Mouse (Mus musculus) testis, adult 2 months (tissue): Measurements from ENCODE around the gene Npff. TPM values are rescaled to one million over a fixed set of nuclear protein-coding genes. Genes with fewer than 3 reads are reported as not detected.
A peak's percentile ranks its signal among the peaks of the same experiment; 100 is the strongest.

Experiments used
- H3K27ac ChIP-seq: fragments of 200-500 bp; 2 replicates; pipeline ENCODE4 v1.5.1; 2012; ENCODE audit warnings: low read depth, low read length; ENCODE audit not compliant: control insufficient read depth, insufficient read depth
- H3K27me3 ChIP-seq: fragments of 200-500 bp; 2 replicates; pipeline ENCODE4 v1.6.1; 2012; ENCODE audit warnings: mild to moderate bottlenecking, low read length, moderate library complexity; ENCODE audit not compliant: control insufficient read depth, insufficient read depth
- H3K36me3 ChIP-seq: fragments of 200-500 bp; 2 replicates; pipeline ENCODE4 v1.6.1; 2012; ENCODE audit warnings: mild to moderate bottlenecking, low read length; ENCODE audit not compliant: control insufficient read depth, insufficient read depth
- H3K4me1 ChIP-seq: fragments of 200-500 bp; 2 replicates; pipeline ENCODE4 v1.6.1; 2012; ENCODE audit warnings: low read length; ENCODE audit not compliant: control insufficient read depth, insufficient read depth
- H3K4me3 ChIP-seq: fragments of 200-500 bp; 2 replicates; pipeline ENCODE4 v1.5.1; 2012; ENCODE audit warnings: low read depth, mild to moderate bottlenecking, low read length, moderate library complexity, mixed read lengths; ENCODE audit not compliant: control insufficient read depth
- CTCF ChIP-seq: fragments of 200-500 bp; IDR thresholded peaks from 2 replicates; pipeline ENCODE4 v1.5.1; 2012; ENCODE audit warnings: low read depth, mild to moderate bottlenecking, inconsistent platforms, low read length, moderate library complexity; ENCODE audit not compliant: control insufficient read depth, insufficient read depth, insufficient replicate concordance
- POLR2A ChIP-seq: fragments of 200-500 bp; IDR thresholded peaks from 2 replicates; pipeline ENCODE4 v1.6.1; 2012; ENCODE audit warnings: low read depth, mild to moderate bottlenecking, inconsistent platforms, low read length, moderate library complexity; ENCODE audit not compliant: control insufficient read depth
- polyA plus RNA-seq: library from polyadenylated mRNA; depleted of rRNA; stranded (reverse); fragments of >200 nt; gene quantifications from 2 replicates; pipeline ENCODE4 v1.2.3, GENCODE M21; 2012

Npff gene
- polyA plus RNA-seq, 1 experiment: 0.67 TPM

GRCm38 (mm10) chr15:102503447-102503846 lies 21.3 kb downstream of the Npff start, which contains the start of gene Gm10337:
TSS of gene Gm10337 (plus strand) at chr15:102503722.
- Histone ChIP-seq H3K4me3 (no peak within 1 kb of the TSS), H3K4me1 (no peaks in the 10 kb centered on the region), H3K36me3 (peaks cover 1% of the 10 kb centered on the region; the same call in 1 of the 2 replicates), H3K27me3 (no peaks in the 10 kb centered on the region), H3K27ac (no peak within 1 kb of the TSS)
- TF ChIP-seq CTCF: no peak
- TF ChIP-seq POLR2A: no peak

- peaks cover 1% of the 10 kb centered on the region; the same call in 1 of the 2 replicates for H3K36me3 ChIP-seq
- no peaks in the 10 kb centered on the region for H3K4me1 ChIP-seq
- TF ChIP-seq CTCF (no peak), POLR2A (no peak)
- H3K27ac ChIP-seq: no peak overlapping the region; the same call in 1 of the 2 replicates
- no peak overlapping the region for H3K4me3 ChIP-seq
- H3K27me3 ChIP-seq: no peaks in the 10 kb centered on the region
These were observed 22.4 kb downstream of the Npff start for GRCm38 (mm10) chr15:102502254-102502840.

DNA sequence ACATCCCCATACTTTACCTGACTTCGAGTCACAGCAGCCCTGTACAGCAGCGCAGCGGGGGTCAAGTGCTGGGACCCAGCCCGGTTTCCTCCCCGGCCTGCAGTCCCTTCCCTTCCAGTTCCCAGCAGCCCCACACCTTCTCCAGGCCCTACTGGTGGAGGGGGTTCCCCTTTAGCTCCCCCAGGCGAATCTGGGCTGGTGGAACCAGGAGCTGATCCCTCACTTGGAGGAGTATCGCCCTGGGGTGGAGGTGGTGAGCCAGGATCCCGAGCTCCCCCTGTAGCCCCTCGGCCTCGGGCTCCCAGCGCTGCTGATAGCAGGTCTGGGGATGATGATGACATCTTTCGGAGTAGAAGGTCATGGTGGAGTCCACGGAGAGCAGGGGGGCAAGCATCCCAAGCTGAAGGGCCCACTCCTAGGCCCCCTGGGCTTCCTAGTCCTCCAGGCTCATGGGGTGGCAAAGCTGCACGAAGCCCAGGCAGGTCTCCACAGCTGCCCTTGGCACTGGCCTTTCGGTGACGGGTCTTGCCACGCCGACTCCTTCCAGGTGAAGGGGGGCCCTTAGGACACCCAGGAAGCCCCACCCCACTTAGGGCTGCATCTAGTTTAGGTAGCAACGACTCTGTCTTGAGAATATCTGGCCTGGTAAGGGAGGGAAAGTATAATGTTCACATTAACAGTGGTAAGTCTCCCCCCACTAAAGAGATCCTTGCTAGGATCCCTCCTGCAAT lies 23.5 kb downstream of the Npff start:
- no peak overlapping the region for H3K27ac ChIP-seq
- TF ChIP-seq CTCF: no peak
- peaks cover 1% of the 10 kb centered on the region; the same call in 1 of the 2 replicates for H3K36me3 ChIP-seq

DNA sequence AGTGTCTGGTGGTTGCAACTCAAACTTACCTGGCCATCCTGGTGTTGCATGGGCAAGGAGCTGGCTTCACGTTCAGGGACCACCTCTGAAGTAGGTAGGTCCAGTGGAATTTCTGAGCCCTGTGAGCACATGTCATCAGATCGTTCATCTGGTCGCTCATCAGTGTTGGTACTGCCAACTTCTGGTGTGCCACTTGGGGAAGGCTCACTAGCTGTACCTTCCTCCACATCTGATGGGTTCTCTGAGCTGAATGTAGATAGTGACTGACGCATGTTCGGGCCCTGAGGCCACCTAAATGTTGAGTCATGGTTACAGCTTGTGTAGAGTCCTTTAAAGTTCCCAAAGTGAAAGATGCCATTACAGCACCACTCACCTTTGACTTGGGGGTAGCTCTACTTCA lies 24.3 kb downstream of the Npff start:
- Histone ChIP-seq H3K36me3 (peaks cover 1% of the 10 kb centered on the region; the same call in 1 of the 2 replicates), H3K27me3 (no peaks in the 10 kb centered on the region), H3K4me1 (no peaks in the 10 kb centered on the region), H3K4me3 (peak overlapping the region; percentile 37; the same call in 1 of the 2 replicates), H3K27ac (no peak overlapping the region)
- TF ChIP-seq POLR2A: no peak
- TF ChIP-seq CTCF: no peak

More for the DNA sequence above, 23.5 kb downstream of the Npff start:
- no peaks in the 10 kb centered on the region for H3K27me3 ChIP-seq
- no peaks in the 10 kb centered on the region for H3K4me1 ChIP-seq
- H3K4me3 ChIP-seq: no peak overlapping the region

DNA sequence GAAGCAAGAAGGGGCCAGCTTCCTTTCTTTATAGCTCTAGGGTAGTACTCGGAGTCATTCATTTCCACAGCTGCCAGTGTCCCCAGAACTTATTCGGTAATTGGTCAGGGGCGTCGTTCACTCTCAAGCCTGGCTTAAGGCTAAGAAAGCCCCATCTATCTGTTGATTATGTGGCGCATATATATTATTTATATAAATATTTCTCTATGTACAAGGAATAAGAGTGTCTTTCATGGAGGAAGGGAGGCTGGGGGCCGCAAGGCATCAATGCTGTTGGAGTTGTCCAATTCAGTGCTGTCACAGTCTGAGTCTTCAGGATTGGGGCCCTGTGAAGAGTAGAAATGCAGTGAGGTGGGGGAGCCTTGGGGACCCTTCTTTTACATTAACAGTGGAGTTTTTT lies 24.9 kb downstream of the Npff start:
- H3K36me3 ChIP-seq: peaks cover 1% of the 10 kb centered on the region; the same call in 1 of the 2 replicates
- no peak overlapping the region for H3K4me3 ChIP-seq
- H3K4me1 ChIP-seq: no peaks in the 10 kb centered on the region
- H3K27me3 ChIP-seq: no peaks in the 10 kb centered on the region
- TF ChIP-seq CTCF: no peak
- no peak for TF ChIP-seq POLR2A
- no peak overlapping the region for H3K27ac ChIP-seq

GRCm38 (mm10) chr15:102499370-102499769 lies 25.4 kb downstream of the Npff start:
- no peak overlapping the region for H3K27ac ChIP-seq
- H3K4me3 ChIP-seq: no peak overlapping the region
- H3K36me3 ChIP-seq: peaks cover 1% of the 10 kb centered on the region; the same call in 1 of the 2 replicates
- H3K27me3 ChIP-seq: no peaks in the 10 kb centered on the region
- TF ChIP-seq POLR2A: no peak
- TF ChIP-seq CTCF: no peak
- H3K4me1 ChIP-seq: no peaks in the 10 kb centered on the region

DNA sequence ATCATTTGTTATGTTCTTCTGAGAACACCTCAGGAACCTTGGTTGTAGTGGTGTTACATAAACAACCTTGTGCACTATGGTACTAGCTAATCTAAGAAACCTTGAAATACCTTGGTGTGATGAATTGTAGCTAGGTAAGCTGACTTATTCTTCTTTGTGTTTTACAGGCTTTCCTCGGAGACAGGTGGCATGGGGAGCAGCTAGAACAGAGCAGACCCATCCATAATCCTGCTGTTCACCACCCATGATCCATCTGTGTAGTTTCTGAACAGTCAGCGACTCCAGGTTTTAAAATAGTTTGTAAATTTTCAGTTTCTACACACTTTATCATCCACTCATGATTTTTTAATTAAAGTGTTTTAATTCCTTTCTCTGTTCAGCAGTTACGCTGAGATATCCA lies 26.4 kb downstream of the Npff start:
- Histone ChIP-seq H3K36me3 (peaks cover 3% of the 10 kb centered on the region), H3K27ac (no peak overlapping the region)
- TF ChIP-seq CTCF (no peak), POLR2A (no peak)

More for the DNA sequence above, 26.4 kb downstream of the Npff start:
- Histone ChIP-seq H3K27me3 (no peaks in the 10 kb centered on the region), H3K4me1 (no peaks in the 10 kb centered on the region), H3K4me3 (no peak overlapping the region)
